Mouse (Mus musculus): Measurements from ENCODE around the gene Usp4. TPM values are rescaled to one million over a fixed set of nuclear protein-coding genes. Genes with fewer than 3 reads are reported as not detected.

The Usp4 gene
- polyA plus RNA-seq, 1 experiment from 2014 or later: 138 TPM

DNA sequence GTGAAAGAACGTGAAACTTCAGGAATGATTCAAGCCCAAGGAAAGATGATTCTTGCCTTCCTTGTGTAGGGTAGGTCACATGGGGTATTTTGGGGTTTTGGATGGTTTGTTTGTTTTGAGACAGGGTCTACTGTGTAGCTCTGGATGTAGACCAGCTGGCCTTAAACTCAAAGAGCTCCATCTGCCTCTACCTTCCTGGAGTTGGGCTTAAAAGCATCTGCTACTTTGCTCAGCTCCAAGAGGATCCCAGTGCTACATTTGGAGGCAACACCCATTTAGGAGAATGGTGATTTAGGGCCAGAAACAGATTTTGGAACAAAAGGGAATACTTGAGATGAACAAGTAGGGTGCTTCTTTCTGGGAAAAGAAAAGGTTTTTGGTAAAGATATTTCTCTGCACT lies 22.9 kb upstream of the Usp4 start:
- Histone ChIP-seq H3K4me1 (0 out of 2 replicates have a peak, but pooled peaks cover 7% of the 10 kb centered on the region), H3K4me2 (replicated peaks) (no peak overlapping the region), H3K36me3 (peaks cover 25% of the 10 kb centered on the region), H3K27me3 (no peaks in the 10 kb centered on the region), H3K9ac (replicated peaks) (no peak overlapping the region), H3K27ac (replicated peaks) (no peak overlapping the region), H3K4me3 (no peak overlapping the region), H3K9me3 (no peaks in the 10 kb centered on the region)
- WGBS: 82% methylated on average over 1 of the region's 1 CpGs
- no peak for ATAC-seq (replicated peaks)

GRCm38 (mm10) chr9:108325811-108326210 lies 21.8 kb upstream of the Usp4 start:
- ATAC-seq (replicated peaks): no peak
- H3K4me2 ChIP-seq (replicated peaks): no peak overlapping the region
- no peaks in the 10 kb centered on the region for H3K9me3 ChIP-seq
- WGBS: 100% methylated on average over 2 of the region's 2 CpGs
- H3K4me3 ChIP-seq: no peak overlapping the region
- H3K27me3 ChIP-seq: no peaks in the 10 kb centered on the region
- no peak overlapping the region for H3K27ac ChIP-seq (replicated peaks)
- H3K4me1 ChIP-seq: 0 out of 2 replicates have a peak, but pooled peaks cover 7% of the 10 kb centered on the region
- H3K36me3 ChIP-seq: peaks cover 30% of the 10 kb centered on the region
- no peak overlapping the region for H3K9ac ChIP-seq (replicated peaks)

DNA sequence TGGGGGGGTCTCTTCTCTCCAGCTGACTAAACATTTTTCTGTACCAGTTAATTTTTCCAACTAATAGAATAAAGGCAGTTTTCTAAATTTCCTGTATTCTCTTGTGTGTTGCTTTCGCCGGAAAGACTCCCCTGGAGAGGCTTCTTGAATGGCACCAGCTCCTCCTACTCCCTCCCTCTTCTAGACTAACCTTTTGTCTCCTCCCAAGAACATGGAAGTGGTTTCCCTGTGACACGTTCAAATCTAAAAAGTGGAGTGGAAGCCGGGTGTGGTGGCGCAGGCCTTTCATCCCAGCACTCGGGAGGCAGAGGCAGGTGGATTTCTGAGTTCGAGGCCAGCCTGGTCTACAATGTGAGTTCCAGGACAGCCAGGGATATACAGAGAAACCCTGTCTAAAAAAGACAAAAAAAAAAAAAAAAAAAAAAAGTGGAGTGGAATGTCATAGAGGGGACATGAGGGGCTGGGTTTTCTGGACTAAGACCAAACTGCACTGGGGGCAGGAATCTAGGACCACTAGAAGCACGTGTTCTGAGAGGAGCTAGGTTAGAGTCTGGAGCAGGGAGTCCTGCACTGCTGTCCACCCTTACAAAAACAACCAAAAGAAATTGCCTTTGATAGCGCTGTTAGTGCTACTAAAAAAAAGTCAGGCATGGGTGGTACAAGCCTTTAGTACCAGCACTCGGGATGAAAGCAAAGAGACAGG lies 9.7 kb upstream of the Usp4 start:
- H3K36me3 ChIP-seq: peaks cover 29% of the 10 kb centered on the region
- peaks cover 23% of the 10 kb centered on the region for H3K4me1 ChIP-seq
- no peak overlapping the region for H3K4me2 ChIP-seq (replicated peaks)
- ATAC-seq (replicated peaks): no peak
- peak overlapping the region; percentile 58; the same call in 1 of the 2 replicates for H3K4me3 ChIP-seq
- no peaks in the 10 kb centered on the region for H3K27me3 ChIP-seq
- peak overlapping the region; percentile 94 for H3K27ac ChIP-seq (replicated peaks)
- no peaks in the 10 kb centered on the region for H3K9me3 ChIP-seq
- 68% methylated on average over 10 of the region's 10 CpGs for WGBS
- no peak overlapping the region for H3K9ac ChIP-seq (replicated peaks)

GRCm38 (mm10) chr9:108338551-108338885 lies 9.1 kb upstream of the Usp4 start:
- 17% methylated on average over 6 of the region's 6 CpGs for WGBS
- Histone ChIP-seq H3K4me2 (replicated peaks) (peak overlapping the region; percentile 63), H3K4me3 (peak overlapping the region; percentile 58), H3K36me3 (peaks cover 26% of the 10 kb centered on the region), H3K4me1 (peaks cover 23% of the 10 kb centered on the region), H3K9me3 (no peaks in the 10 kb centered on the region), H3K27ac (replicated peaks) (peak overlapping the region; percentile 94), H3K27me3 (no peaks in the 10 kb centered on the region), H3K9ac (replicated peaks) (peak overlapping the region; percentile 70)
- ATAC-seq (replicated peaks): no peak

GRCm38 (mm10) chr9:108338886-108339781 lies 8.5 kb upstream of the Usp4 start, which contains the start of gene Gpx1:
TSS of gene Gpx1 (plus strand) at chr9:108338903.
- Histone ChIP-seq H3K9ac (replicated peaks) (peak within 1 kb of the TSS; percentile 70), H3K9me3 (no peaks in the 10 kb centered on the region), H3K4me1 (peaks cover 23% of the 10 kb centered on the region), H3K36me3 (peaks cover 20% of the 10 kb centered on the region), H3K4me2 (replicated peaks) (peak within 1 kb of the TSS; percentile 63), H3K27ac (replicated peaks) (peak within 1 kb of the TSS; percentile 94), H3K4me3 (peak within 1 kb of the TSS; percentile 58), H3K27me3 (no peaks in the 10 kb centered on the region)
- WGBS: under 1% methylated on average over 49 of the region's 49 CpGs
- ATAC-seq (replicated peaks): peak; percentile 97

DNA sequence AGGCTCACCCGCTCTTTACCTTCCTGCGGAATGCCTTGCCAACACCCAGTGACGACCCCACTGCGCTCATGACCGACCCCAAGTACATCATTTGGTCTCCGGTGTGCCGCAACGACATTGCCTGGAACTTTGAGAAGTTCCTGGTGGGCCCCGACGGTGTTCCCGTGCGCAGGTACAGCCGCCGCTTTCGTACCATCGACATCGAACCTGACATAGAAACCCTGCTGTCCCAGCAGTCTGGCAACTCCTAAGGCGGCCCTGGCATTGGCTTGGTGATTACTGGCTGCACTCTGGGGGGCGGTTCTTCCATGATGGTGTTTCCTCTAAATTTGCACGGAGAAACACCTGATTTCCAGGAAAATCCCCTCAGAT lies 7.8 kb upstream of the Usp4 start:
- no peak for ATAC-seq (replicated peaks)
- peaks cover 13% of the 10 kb centered on the region for H3K36me3 ChIP-seq
- peak overlapping the region; percentile 63 for H3K4me2 ChIP-seq (replicated peaks)
- H3K9ac ChIP-seq (replicated peaks): peak overlapping the region; percentile 70
- H3K27ac ChIP-seq (replicated peaks): peak overlapping the region; percentile 94
- H3K27me3 ChIP-seq: no peaks in the 10 kb centered on the region
- WGBS: 13% methylated on average over 20 of the region's 20 CpGs
- peaks cover 23% of the 10 kb centered on the region for H3K4me1 ChIP-seq
- H3K4me3 ChIP-seq: peak overlapping the region; percentile 58
- no peaks in the 10 kb centered on the region for H3K9me3 ChIP-seq

DNA sequence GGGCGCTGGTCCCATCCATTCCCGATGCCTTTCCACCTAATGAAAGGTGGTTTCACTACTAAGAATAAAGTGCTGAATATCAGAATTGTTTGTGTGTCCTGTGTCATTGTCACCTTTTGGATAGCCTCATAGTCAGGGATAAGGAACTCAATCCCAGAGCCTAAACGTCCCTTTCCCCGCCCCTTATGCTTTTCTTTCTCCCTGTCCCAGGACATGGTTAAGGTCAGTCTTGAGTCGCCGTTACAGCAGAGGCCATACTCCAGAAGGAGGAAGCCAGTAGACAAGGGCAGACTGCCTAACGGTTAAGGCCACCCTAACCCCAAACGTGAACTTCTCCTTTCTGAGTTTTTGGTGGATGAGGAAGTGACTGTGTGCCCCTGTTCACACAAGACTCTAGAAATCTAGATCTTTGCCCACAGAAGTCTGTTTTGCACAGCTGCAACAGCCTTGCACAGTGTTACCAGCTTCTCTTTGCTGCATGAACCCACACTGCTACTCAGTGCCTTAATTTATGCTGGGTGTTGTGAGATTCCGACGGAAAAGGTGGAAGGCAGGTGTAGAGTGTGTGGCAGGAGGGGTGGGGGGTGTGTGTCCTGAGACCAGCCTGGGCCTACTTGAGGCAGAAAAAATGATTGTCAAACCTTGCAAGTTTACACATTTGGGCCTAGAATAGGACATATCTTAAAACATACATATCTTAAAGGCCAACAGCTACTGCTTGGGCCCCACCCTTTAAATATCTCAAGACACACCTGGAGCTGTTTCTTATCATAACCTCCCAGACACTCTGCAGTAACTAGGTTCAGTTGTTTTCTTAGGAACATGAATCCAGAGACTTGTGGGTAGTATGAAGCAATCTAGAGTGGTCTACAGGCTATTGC lies 7.2 kb upstream of the Usp4 start:
- Histone ChIP-seq H3K9ac (replicated peaks) (peak overlapping the region; percentile 70), H3K4me2 (replicated peaks) (peak overlapping the region; percentile 63), H3K9me3 (no peaks in the 10 kb centered on the region), H3K4me3 (peak overlapping the region; percentile 58), H3K36me3 (peaks cover 7% of the 10 kb centered on the region; the same call in 1 of the 2 replicates), H3K4me1 (peaks cover 23% of the 10 kb centered on the region), H3K27ac (replicated peaks) (no peak overlapping the region), H3K27me3 (no peaks in the 10 kb centered on the region)
- ATAC-seq (replicated peaks): no peak
- WGBS: 68% methylated on average over 10 of the region's 10 CpGs

DNA sequence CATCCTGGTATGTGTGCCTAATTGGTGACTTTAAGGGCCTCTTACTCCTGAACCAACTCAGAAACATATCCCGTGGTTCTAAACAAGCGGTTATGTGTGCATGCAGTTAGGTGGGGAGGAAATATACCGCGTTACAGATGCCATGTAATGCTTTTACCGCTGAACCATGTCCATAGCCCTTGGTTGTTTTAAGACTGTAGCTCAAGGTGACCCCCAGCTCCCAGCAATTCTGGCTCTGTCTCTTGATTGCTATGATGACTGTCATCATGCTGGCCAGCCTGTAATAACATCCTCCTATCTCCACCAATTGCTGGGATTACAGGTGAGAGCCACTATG lies 6.5 kb upstream of the Usp4 start:
- ATAC-seq (replicated peaks): no peak
- no peak overlapping the region for H3K9ac ChIP-seq (replicated peaks)
- WGBS: 90% methylated on average over 5 of the region's 5 CpGs
- no peaks in the 10 kb centered on the region for H3K27me3 ChIP-seq
- peaks cover 6% of the 10 kb centered on the region; the same call in 1 of the 2 replicates for H3K36me3 ChIP-seq
- no peak overlapping the region for H3K4me3 ChIP-seq
- no peak overlapping the region for H3K27ac ChIP-seq (replicated peaks)
- peaks cover 25% of the 10 kb centered on the region for H3K4me1 ChIP-seq
- H3K4me2 ChIP-seq (replicated peaks): no peak overlapping the region
- no peaks in the 10 kb centered on the region for H3K9me3 ChIP-seq

- peaks cover 4% of the 10 kb centered on the region; the same call in 1 of the 2 replicates for H3K36me3 ChIP-seq
- no peak for ATAC-seq (replicated peaks)
- no peak overlapping the region for H3K4me2 ChIP-seq (replicated peaks)
- H3K9me3 ChIP-seq: no peaks in the 10 kb centered on the region
- H3K4me1 ChIP-seq: peaks cover 29% of the 10 kb centered on the region
- no peak overlapping the region for H3K27ac ChIP-seq (replicated peaks)
- H3K4me3 ChIP-seq: no peak overlapping the region
- H3K9ac ChIP-seq (replicated peaks): no peak overlapping the region
- no peaks in the 10 kb centered on the region for H3K27me3 ChIP-seq
Measured at GRCm38 (mm10) chr9:108341801-108342200, 5.9 kb upstream of the Usp4 start.

- H3K4me1 ChIP-seq: peaks cover 30% of the 10 kb centered on the region
- WGBS: 62% methylated on average over 5 of the region's 5 CpGs
- no peaks in the 10 kb centered on the region for H3K27me3 ChIP-seq
- peaks cover 4% of the 10 kb centered on the region; the same call in 1 of the 2 replicates for H3K36me3 ChIP-seq
- H3K9ac ChIP-seq (replicated peaks): no peak overlapping the region
- no peaks in the 10 kb centered on the region for H3K9me3 ChIP-seq
- H3K4me3 ChIP-seq: no peak overlapping the region
- H3K27ac ChIP-seq (replicated peaks): no peak overlapping the region
- ATAC-seq (replicated peaks): no peak
- H3K4me2 ChIP-seq (replicated peaks): no peak overlapping the region
Measured at GRCm38 (mm10) chr9:108342301-108342831, 5.3 kb upstream of the Usp4 start.

GRCm38 (mm10) chr9:108343331-108343730 lies 4.3 kb upstream of the Usp4 start:
- Histone ChIP-seq H3K36me3 (no peaks in the 10 kb centered on the region), H3K4me2 (replicated peaks) (no peak overlapping the region), H3K9ac (replicated peaks) (no peak overlapping the region), H3K4me3 (no peak overlapping the region), H3K27me3 (no peaks in the 10 kb centered on the region), H3K27ac (replicated peaks) (no peak overlapping the region), H3K4me1 (peaks cover 29% of the 10 kb centered on the region), H3K9me3 (no peaks in the 10 kb centered on the region)
- WGBS: 91% methylated on average over 3 of the region's 3 CpGs
- no peak for ATAC-seq (replicated peaks)

Measured in forebrain, embryonic 15.5 days (tissue).